Mouse (Mus musculus) CD4-positive, CD25-positive, alpha-beta regulatory T cell, adult 2 months (primary cell): ENCODE results near the gene Vmn1r86.
"Not testable (repeated sequence)": the region's sequence is repeated elsewhere in the genome, so short reads cannot be mapped to it uniquely, and the experiment has no call there.

Experiments used
- DNase-seq: peaks from one replicate; pipeline ENCODE4 v3.0.0-alpha.2; 2012; ENCODE audit warnings: low read depth, low spot score

Gene Vmn1r86

DNA sequence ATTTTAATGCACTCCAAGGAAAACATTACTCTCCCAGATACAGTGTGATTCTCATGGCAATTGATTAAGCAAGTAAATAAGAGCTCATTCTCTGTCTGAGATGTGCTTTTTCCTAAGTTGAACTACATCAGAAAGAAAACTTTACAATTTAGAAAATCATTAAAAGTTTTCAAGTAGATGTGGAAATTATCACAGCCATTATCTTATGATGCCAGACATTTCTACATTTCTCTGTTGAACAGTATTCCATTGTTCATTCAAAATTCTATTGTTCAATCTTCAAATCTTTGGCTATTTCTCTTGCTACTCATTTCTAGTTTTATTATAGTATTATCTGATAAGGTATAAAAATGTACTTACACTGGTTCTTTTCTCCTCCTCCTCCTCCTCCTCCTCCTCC, at the start of gene Vmn1r86:
Vmn1r86 (minus strand) TSS at position 101 of the 400 bp plus-strand sequence.
- no peak for DNase-seq

DNA sequence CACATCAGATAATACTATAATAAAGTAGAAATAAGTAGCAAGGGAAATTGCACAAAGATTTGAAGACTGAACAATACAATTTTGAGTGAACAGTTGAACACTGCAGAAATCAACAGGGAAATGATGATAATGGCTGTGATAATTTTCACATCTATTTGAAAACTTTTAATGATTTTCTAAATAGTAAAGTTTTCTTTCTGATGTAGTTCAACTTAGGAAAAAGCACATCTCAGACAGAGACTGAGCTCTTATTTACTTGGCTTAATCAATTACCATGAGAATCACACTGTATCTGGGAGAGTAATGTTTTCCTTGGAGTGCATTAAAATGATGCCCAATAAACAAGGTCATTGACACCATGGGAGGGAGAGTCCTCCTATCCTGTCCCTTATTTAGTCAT, 39.6 kb upstream of the Vmn1r86 start, which contains the start of gene Vmn1r88:
Vmn1r88 (plus strand) TSS at position 301 of the 400 bp plus-strand sequence.
- DNase-seq, result no peak

DNA sequence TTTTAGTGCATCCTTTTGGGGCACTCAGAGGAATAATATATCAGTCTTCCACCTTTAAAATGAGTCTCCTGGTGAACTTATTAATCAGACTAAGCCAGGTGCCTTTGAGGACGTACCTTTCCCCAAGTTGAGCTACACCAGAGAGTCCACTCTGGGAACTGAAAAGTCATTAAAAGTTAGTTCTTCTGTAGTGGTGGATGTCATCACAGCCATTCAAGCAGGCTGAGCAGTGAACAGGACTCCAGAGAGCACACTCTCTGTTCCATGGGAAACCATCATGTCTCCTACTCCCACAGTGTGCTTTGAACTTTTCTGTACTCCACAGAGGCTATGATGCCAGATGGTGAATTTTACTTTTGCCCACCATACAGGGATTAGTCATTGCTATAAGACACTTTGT, 20.3 kb upstream of the Vmn1r86 start, which contains the start of gene Vmn1r87:
Vmn1r87 (minus strand) TSS at position 101 of the 400 bp plus-strand sequence.
- DNase-seq, result no peak

DNA sequence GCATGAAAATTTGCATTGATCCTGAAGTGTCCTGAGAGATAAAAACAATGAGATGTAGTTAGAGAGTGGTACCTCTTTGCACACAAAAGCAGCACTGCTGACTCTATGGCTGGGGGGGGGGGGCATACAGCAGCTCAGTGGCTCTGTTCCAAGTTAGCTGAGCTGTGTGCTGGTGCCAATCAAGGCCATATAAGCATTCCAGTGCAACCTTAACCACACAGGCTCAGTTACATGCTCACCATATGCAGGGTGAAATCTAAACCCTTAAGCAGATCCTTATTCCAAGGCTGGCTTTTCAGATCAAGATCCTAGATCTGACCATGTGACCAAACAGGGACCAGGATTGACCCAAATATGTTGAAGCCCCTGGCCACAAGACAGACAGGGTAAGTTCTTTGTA, 17.6 kb upstream of the Vmn1r86 start:
- DNase-seq, result no peak

DNA sequence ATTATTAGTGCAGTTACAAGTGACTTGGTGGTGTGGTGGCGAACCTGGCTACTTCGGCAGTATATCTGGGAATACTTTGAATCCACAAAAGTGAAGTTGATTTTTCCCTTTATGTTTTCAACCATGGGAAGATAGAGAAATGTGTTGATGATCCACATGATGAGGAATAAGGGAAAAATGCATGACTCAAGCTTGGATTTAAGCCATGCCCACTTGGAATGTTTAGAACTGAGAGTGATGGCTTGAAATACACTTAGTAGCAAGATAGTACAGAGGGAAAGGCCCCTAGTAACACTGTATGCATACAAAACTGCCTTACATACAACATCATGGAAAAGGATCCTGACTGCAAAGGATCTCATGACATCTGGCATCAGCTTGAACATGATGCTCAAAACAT, 12.1 kb upstream of the Vmn1r86 start:
- DNase-seq, result no peak

DNA sequence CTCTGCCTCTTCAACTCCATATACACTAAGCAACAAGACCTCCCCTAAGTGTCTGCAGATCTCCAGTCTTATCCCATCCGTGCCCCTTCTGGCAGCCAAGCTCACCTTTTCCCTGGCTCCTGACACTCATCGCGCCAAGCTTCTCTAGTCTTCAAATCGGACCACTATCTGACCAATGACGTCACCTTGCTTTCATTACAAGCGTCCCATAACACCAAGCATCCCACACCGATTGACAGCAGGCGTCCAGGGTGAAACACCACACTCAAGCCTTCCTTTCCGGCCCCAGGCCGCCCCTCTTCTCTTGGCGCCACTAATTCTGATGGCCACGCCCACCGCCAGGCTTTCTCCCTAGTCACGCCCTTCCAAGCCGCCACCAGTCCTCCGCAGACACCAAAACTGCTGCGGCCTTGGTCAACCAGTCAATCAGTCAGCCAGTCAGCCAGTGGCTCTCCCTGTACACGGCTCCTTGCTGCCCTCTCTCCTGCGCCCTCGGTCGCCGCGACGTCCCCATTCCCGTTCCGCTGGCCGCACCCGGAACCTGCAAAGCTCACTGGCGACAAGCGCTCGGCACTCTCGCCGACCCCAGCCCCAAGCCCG, 3.9 kb upstream of the Vmn1r86 start:
- not testable (repeated sequence) for DNase-seq

DNA sequence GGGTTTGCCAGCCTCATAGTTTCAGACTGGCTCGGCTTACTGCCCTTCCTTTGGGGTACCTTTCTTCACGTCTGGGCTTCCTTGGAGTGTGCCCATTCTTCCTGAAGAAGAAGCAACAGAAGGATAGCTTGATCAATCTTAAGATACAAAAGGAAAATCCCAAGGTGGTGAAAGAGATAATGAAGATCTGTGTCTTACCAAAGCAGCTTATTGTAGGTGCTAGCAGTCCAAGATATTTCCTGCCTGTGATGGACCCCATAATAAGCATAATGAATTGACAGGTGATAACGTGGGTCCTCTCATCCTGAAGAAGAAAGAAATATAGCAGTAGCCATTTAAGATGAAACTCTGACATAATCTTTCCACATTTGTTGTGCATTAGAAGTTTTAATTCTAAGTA, 24.6 kb downstream of the Vmn1r86 start, which contains the start of gene Vmn1r85:
Vmn1r85 (minus strand) TSS at position 101 of the 400 bp plus-strand sequence.
- DNase-seq, result no peak

DNA sequence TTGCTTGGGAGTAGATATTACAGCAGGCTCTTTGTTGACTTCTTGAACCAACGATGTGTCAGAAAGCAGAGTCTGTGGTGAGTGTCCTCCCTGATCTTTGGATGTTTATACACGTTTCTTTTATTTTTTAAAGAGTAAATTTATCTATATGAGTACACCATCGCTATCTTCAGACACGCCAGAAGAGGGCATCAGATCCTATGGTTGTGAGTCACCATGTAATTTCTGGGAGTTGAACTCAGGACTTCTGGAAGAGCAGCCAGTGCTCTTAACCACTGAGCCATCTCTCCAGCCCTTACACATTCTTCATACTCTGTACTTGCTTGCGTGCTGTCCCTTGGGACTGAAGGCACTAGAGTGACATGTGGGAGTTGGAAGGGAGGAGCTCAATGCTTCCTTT, 47.4 kb downstream of the Vmn1r86 start:
- no peak for DNase-seq

DNA sequence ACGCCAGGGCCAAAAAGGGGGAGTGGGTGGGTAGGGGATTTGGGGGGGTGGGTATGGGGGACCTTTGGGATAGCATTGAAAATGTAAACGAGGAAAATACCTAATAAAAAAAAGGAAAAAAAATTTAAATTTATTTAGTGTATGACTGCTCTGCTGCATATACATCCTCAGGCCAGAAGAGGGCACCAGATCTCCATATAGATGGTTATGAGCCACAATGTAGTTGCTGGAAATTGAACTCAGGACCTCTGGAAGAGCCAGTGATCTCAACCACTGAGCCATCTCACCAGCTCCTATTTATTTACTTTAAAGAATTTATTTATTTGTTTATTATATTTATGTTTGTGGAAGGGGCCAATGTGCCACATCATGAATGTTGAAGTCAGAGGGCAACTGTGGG, 56.3 kb downstream of the Vmn1r86 start:
- peak; percentile 68 for DNase-seq

DNA sequence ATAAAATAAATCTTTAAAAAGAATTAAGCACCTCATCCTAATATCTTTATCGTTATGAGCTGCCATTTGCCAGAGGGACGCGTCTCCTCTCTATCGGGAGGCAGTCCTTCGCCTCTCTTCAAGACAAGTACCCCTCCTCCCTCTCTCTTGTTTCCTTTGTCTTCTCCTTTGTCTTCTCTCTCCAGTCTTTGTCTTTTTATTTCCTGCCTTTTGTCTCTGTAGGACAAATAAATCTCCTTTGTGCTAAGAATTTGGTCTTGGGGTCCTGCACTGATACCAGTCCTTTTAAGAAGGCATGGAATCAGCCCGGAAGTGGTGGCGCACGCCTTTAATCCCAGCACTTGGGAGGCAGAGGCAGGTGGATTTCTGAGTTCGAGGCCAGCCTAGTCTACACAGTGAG, 60.2 kb downstream of the Vmn1r86 start:
- DNase-seq, result no peak

DNA sequence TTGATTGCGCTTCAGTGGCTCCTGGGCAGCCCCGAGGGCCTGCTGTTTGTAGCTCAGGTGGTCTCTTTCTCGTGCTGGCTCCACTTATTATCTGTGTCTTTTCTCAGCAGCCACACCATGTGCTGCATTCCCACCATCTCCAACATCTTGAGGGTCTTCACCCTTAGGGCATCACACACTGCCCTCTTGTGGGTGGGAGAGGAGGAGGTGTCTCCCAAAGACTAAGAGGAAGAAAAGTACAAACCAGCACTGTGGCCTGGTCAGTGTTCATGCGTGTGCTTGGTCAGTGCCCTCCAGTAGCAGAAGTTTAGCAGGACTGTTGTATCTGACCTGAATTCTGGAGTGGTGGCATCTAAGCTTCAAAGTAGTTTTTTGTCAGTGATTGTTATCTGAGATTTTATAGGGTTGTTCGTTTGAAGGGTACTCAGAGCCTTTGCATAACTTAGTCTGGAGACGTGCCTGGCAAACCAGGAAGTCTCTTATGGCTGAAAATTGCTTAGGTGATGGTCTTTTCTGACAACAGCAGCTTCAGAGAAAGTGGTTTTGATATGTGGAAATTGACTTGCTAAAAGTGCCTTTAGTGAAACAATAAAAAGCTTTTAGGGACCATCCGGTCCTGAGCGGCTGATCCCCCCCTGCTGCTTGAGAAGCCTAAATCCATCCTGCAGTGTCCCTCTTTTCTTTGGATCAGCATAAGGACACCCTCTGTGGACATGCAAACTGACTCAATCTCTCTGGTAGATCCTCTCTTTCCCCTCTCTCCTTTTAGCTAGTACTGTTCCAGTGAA, 62.6 kb downstream of the Vmn1r86 start:
- no peak for DNase-seq

DNA sequence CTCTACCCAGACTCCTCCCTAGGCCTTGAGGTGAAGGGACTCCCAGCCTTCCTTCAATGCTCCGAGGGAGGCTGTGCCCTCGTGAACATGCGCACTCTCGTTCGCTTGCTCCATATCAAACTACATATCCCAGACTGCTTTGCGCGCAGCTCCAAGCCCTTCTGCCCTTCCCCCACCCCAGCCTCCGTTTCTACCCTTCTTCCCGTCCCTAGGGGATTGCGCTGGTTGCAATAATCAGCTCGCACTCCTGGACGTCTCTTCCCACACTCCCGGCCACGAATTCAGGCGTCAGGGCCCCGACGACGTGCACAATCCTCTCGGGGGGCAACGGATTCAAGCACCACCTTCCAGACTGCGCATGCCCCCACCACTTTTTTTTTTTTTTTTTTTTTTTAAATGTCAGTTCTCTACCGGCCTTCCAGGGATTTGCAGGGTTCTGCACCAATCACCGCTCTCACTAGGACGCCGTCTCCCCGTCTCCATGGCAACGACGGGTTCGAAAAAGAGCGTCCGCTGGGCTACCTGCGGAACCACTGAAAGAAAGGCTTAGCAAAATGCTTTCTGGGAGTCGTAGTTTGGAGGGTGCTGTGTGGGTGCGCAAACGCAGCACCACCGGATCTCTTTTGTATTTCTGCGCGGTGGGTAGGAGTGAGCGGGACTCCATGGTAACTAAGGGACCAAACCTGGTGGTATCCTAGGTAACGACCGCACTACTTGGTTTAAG, 65.3 kb downstream of the Vmn1r86 start, which contains the start of gene Mzf1:
Mzf1 (minus strand) TSS at position 478 of the 724 bp plus-strand sequence.
- peak; percentile 97 for DNase-seq

DNA sequence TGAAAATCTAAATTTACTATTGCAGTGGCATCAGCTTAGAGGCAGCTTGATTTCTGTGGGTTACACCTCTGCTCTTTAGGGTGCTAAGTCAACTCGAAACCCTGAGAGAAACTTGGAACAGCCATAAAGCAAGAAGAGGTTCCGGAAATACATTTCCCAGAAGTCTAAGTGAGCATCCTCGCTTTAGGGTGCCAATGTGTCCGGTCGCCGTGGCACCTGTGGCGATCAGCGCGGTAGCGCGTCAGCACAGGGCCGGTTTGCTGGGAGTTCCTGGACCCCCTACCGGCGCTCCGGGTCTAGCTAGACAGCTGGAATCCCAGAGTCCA, 65.8 kb downstream of the Vmn1r86 start:
- no peak for DNase-seq

DNA sequence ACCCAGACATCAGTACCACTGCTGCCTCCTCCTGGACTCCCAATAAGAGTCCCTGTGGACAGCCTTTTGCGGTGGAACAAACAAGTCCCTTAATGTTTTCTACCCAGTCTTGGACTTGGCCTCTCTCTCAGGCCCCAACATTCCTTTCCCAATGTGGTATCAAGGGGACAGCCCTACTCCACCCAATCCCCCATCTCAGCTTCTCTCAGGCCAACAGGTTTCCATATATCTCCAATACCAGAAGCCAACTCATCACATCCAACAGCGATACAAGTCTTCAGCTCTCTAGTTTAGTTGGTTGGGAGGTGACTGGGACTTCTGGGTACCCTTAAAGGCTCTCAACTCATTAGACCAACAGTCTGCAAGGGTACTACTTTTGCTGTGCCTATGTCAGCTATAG, 66.2 kb downstream of the Vmn1r86 start:
- no peak for DNase-seq

DNA sequence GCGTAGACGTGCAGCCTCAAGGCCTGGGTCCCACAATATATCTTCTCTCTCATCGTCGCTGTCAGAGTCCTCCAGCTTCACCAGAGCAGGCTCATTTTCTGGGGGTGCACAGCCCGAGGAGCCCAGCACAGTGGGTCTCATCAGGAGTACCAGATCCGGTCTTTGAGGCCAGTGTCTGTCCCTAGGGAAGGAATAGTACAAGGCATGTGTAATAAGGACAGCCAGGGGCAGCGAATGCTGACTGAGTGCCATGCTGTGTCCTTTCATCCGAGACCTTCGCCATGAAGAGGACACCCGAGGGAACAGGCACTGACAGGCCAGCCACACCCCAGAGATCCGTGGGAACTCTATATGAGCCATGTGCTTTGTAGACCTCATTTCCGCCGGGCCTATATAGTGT, 66.7 kb downstream of the Vmn1r86 start:
- DNase-seq, result no peak
